Mouse (Mus musculus): ENCODE results near the gene Sema3c. TPM values are rescaled to one million over a fixed set of nuclear protein-coding genes. Genes with fewer than 3 reads are reported as not detected.

Sema3c gene
- 9.9 TPM for polyA plus RNA-seq (2015; fragmentation: Illumina TruSeq; extraction: RNeasy Lipid Tissue Mini Kit (QIAGEN cat#74804); ENCODE audit: insufficient read depth, low read depth, low replicate concordance)

GRCm38 (mm10) chr5:17573694-17574380 is at the start of gene Sema3c:
Sema3c (plus strand) TSS chr5:17574281.

Other genes with a start within 250 kb of the Sema3c start
- not detected for gene Speer4f2, start 201.1 kb upstream of the Sema3c start, polyA plus RNA-seq (2015; fragmentation: Illumina TruSeq; extraction: RNeasy Lipid Tissue Mini Kit (QIAGEN cat#74804); ENCODE audit: insufficient read depth, low read depth, low replicate concordance)
- gene Speer4f1, start 98.2 kb upstream of the Sema3c start, polyA plus RNA-seq (2015; fragmentation: Illumina TruSeq; extraction: RNeasy Lipid Tissue Mini Kit (QIAGEN cat#74804); ENCODE audit: insufficient read depth, low read depth, low replicate concordance) = not detected

Data from pancreas, adult 10 weeks (tissue).